Mouse (Mus musculus) spleen, postnatal 4 days (tissue): ENCODE measurements around the gene Il12rb1.

Experiments
- DNase-seq, 2 experiments: peaks; one replicate each; pipeline ENCODE4 v3.0.0; 2022; ENCODE audit warnings: low spot score in 2 of 2

Gene Il12rb1

DNA sequence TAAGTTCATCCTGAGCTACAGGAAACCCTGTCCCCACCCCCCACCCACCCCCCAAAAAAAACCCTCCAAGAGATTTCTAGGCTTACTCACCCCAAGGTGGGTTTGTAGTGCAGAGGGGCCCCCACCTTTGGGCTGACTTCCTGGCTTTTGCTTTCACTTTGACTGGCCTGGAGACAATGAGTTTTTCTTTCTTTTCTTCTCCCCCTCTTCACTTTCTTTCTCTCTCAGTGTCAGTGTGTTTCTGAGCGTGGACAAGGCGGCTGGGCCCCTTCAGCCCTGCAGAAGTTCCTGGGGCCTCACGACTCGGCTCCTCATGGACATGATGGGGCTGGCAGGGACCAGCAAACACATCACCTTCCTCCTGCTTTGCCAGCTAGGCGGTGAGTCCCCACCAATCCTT is at the start of gene Il12rb1:
TSS of gene Il12rb1 (plus strand) at position 211 of the 400 bp plus-strand sequence.
- no peak for DNase-seq

DNA sequence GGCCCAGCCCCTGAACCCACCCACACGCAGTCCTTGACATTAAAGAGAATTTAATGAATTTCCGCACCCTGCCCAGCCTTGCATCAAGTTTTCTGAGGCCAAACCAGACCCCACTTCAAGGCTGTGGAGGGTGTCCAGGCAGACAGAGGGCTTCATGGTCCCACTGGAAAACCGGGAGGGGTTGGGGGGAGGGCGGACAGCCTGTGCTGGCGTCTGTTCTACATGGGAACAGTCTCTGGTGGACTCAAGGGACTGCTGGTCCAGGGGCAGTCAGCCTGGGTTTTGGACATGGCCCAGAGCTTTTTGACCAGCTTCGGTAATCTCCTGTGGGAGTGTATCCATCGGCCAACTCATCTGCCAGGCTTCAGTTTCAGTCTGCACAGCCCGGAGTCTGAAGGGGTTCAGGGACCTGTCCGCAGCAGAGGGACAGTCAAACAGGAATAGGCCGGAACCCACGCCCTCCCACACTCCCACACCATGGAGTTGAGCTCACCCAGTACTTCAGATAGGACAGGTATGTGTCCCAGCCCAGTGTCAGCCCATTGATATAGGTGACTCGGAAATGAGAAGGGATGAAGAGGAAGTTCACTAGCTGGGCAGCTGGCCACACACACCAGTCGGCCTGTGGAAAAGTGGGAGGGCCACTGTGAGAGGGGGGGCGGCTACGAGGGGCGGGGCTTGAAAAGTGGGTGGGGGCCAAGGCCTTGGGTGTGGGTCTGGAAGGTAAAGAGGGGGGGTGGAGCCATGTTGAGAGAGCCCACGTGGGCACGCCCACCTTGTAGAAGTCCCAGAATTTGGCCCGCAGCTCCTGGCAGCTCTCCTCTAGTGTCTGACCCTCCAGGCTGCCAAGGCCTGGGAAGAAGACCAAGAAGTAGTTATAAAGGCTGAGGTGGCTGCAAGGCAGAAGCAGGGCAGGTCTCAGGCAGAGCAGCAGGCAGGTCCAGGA is 49.4 kb upstream of the Il12rb1 start:
- no peak for DNase-seq

DNA sequence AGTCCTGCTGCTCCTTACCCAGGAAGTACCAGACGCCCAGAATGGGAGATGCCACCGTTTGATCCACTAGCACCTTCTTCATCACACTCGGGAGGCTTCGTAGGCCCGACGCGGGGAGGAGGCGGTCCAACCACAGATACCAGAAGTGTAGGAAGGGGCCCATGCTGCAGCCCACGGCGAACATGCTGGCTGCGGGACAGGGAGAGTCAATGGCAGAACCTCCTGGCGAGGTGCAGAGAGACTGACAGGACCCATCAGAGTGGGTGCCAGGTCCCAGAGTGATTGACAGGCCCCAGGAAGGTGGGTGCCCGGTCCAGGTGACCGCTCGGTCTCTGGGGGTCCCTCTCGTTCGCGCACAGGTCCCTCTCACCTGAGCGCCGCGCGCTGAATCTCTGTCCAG is 47.9 kb upstream of the Il12rb1 start:
- no peak for DNase-seq

DNA sequence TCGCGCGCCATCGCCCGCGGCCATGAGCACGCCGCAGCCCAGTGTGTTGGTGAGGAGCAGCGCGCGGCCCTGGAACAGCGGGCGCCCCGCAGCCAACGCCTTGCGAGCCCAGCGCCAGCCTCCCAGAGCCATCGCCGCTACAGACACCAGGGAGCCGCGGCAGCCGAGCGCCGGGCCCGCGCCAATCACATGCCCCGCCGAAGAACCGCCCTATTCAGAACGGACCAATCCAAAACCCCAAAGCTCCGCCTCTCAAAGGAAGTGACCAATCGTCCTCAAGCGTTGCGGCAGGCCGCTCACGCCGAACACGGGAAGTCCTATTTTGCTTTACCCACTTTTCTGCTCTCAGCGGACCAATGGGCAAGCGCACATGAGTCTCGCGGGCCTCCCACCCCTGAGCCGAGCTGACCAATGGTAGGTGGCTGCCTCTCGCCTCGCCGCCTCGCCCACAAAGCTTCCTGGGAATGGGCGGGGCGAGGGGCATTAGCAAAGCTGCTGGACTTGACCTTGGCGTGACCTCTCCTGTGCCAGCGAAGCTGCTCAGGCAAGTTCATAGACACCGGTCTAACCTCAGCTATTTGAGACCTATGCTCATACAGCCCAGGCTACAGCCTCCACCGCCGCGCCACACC is 47.4 kb upstream of the Il12rb1 start, which contains the start of gene Mpv17l2:
TSS of gene Mpv17l2 (minus strand) at position 172 of the 632 bp plus-strand sequence.
- peak; percentile 95 for DNase-seq

DNA sequence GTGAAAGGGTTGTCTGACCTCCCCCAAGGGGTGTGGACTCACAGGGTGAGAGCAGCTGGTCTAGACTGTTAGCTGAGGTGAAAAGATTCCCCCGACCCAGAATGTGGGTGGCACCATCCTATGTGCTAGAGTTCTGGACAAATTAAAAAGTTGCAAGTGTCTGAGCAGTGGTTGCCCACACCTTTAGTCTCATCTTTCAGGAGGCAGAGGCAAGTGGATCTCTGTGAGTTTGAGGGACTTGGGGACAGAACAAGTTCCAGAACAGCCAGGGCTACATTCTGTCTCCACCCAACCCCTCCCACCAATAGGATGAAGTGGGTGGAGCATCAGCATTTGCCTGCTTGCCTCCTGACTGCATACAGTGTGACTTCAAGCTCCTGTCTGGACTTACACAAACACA is 46.1 kb upstream of the Il12rb1 start:
- DNase-seq, result peak in 1 of 2 experiments; percentile 66

DNA sequence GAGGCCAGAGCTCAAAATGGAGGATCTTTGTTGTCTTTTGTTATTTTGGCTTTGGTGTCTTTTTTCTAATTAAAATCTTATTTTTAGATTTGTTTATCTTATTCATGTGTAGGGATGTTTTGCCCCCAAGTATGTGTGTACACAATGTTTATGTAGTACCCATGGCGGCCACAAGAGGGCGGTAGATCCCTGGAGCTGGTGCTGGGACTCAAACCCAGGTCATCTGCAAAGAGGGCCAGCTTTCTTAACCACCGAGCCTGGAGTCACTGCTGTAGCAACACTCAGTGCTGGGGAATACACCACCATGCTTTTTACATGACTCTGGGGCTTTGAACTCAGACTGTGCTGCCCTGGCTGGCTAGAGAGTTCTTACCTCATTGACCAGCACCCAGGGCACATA is 44.9 kb upstream of the Il12rb1 start:
- peak; percentile 83 to 95 for DNase-seq

DNA sequence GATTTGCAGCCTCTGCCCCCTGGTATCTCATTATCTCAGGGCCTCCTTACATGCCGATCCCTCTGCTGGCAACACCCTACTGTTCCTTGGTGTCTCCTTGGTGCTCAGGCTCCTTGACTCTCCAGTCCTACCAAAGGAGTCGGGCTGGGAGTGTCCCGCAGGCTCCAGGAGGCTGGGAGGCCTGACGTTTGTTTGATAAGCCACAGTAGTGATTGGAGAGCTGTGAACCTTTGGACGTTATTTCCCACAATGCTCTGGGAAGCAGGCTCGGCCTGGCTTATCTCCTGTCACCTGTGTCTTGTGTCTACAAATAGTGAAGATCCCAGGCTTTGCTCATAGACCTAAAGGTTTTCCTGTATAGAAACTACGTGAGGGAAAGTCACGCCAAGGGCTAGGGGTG is 44.2 kb upstream of the Il12rb1 start:
- DNase-seq, result peak in 1 of 2 experiments; percentile 68

DNA sequence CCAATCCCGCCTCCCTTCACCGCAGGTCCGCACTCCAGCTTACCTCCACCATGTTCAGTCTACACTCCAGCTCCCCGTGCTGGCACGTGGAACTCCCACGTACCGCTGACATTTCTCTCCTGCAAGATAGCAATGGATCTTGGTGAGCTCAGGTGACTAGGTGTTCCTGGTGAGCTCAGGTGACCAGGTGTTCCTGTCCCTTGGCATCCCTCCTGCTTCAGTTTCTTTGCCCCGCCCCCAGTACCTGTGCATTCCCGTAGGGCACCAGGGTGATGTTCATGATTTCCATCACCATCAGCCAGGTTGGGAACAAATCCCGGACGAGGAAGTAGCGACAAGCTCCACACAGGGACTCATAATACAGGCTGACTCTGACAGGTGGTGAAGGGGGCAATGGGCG is 43.6 kb upstream of the Il12rb1 start:
- no peak for DNase-seq

DNA sequence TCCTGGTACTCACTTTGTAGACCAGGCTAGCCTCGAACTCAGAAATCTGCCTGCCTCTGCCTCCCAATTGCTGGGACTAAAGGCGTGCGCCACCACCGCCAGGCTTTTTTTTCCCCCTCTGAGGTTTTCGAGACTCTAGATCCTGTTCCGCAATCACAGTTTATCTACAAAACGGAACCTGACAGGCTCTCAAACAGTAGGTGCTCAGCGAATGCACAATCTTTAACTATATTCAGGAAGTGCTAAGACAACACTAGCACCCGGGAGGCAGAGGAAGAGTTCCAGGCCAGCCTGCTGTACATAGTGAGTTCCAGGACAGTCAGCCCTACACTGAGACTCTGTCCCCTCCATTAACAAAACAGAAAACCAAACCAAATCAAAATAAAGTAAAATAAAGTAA is 42.9 kb upstream of the Il12rb1 start:
- no peak for DNase-seq

DNA sequence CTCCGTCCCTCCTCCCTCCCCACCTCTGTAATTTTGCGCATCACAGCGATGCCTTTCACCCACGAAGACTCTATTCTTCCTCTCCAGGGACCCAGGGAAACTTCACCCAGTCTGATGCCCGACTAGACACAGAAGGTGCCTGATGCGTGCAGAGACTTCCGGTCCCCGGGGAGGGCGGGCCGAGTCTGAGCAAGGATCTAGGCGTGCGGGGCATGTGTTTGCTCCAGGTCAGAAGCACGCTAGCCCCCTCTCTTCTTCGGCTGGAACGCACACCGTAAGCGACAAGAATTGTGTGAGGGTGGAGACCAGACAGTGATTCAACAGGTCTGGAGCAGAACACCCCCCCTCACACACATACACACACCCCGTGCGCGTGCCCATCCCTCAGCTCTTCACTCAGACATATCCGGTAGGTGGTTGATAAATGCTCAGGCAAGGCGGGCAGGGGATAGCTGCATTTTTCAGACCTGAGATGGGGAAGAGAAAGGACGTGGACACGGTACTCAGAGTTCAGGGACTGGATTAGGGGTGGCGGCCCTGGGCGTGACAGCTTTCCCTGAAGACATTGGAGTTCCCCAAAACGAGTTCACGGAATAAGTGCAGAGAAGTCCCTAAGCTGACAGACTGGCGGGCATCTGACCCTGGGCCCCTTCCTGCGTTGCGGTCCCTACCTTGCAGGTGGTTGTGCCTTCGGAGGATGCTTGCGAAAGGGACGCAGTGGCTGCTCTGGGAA is 42.2 kb upstream of the Il12rb1 start:
- peak; percentile 74 to 86 for DNase-seq

DNA sequence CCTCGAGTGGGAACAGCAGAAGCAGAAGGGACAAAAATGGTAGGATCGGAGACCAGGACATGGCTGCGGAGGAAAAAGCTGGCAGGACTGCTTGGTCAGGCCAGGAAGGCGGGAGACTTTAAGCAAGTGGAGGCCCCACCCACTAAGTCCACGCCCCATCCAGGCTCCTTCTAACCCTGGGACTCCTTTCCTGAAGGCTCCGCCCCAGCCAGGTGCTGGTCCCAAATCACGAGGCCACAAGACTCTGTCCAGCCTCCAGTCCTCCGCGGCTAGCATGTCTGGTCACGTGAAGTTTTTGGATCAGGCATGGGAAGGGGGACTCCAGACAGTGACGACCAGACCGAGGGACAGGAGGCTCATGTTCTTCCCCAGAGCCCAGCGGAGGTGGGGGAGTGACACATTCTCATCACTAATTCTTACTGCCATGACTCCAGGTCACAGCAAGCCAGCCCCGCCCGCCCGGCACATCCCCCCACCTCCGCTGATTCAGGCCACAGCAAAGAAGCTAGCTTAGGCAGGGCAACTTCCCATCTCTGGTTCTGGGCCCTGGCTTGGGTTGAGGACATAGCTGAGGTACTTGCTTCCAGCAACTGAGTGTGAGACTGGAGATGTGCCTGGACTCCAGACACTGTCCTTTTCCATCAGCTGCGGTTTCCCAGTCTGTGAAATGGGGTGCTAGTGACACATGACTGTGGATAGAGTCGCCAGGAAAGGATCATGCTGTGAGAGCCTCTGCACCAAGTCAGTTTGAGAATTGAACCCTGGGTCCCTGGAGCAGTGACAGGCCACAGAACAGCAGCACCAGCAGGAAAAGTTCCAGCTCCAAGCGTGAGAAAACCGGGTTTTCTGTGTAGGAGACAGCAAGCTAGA is 41.4 kb upstream of the Il12rb1 start:
- DNase-seq, result peak; percentile 78 to 84

DNA sequence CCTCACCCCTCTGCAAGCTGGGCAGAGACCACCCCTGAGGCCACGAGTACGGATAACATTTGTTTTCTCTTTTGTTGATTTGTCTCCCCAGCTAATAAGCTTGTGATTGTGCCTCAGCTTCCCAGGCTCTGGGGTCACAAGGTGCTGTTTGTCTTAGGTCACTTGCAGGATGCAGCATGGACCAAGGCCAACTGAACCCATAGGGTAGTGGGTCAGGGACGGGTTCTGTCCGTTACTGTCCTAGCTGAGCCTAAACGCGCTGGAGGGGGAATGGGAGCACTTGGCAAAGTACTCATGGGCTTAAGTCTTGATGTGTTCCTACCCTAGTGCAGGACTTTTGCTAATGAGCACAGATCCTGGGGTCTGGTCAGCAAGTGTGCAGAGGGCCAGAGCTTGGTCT is 40.7 kb upstream of the Il12rb1 start:
- no peak for DNase-seq

DNA sequence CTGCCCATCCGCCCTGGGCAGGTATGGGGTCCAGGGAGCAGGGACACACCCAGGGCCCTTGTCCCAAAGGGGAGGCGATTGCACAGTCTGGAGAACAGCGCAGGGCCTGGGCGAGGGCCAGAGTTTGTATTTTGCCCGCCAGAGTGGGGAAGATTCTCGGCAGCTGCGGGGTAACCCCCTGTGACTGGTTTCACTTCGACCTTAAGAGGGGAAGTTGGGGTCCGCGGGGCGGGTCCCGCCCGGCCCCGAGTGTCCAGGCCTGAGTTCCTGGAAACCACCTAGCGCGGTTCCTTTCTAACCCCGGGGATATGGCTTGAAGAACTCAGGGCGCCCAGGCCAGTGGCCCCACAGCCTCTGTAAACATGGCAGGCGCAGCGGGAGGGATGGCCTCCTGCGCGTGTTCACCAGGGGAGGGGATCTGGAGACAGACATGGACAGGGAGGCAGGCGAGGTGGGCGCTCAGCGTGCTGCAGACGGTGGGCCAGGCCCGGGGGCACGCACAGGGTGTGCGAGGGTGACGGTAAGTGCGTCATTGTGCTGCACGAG is 39.9 kb upstream of the Il12rb1 start:
- peak in 1 of 2 experiments; percentile 71 for DNase-seq

DNA sequence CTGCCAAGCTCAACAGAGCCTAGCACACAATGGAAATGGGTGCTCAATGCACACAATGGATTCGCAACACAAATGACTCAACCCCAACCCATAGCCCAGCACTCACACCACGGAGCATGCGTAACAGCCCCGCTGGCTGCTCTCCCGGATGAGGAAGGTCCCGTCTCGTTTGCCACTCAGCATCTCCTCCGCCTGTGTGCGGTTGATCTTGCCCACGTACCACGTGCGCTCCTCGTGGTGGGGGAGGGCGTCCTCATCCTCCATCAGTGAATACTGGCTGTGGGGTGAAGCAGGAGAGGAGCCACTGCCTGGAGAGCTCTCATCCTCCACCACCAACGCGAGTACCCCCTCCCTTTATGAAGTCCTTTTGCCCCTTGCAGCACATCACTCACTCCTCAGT is 39.3 kb upstream of the Il12rb1 start:
- DNase-seq, result no peak

DNA sequence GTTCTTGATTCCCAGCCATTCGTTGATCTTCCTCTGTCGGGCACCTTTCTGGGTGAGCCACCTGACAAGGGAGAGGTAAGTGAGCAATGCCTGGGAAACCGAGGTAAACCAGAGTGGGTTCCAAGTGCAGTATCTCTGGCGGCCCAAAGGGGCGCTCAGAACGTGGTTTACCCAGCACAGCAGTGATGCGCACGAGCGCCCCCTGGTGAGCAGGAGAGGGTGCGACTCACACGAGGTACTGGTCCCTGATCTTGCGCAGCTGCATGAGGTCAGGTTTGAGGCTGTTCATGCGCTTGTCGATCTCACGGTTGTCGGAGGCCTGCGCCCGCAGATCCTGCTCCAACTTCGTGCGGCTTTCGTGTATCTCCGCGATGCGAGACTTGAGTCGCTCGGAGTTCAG is 38.9 kb upstream of the Il12rb1 start:
- peak; percentile 98 to 100 for DNase-seq

DNA sequence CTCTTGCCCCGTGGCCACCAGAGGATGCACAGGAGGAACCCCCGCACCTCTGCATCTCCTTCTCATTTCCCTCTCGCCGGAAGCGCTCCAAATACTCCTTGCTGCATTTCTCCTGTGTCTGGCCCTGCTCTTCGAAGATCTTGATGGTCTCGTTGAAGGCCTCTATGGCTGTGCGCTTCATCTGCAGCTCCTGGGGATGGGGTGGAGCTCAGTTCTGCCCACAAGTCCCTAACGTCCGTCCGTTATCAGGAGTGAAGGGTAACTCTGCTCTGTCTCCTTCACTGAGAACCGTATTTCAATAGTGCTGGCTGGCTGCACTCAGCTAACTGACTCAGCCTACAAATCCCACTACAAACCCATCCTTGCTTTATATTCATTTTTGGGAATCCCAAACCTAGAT is 38.4 kb upstream of the Il12rb1 start:
- DNase-seq, result no peak

DNA sequence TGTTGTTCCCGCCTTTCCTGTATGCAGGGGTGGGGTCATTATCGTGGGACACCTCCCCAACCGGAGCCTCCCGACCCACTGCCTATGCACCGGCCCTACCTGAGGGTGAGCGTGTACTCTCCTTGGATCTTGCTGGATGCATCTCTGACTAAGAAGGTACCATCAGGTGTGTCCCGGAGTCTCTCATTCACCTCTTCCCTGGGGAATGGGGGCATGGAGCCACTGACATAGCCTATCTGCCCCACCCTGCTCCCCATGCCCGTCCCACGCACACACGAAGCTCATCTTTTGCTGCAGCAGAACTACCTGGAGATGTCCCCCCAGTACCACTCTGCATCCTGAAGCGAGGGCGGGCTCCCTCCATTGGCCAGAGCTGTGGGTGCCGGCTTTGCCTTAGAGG is 37.5 kb upstream of the Il12rb1 start:
- DNase-seq, result no peak

DNA sequence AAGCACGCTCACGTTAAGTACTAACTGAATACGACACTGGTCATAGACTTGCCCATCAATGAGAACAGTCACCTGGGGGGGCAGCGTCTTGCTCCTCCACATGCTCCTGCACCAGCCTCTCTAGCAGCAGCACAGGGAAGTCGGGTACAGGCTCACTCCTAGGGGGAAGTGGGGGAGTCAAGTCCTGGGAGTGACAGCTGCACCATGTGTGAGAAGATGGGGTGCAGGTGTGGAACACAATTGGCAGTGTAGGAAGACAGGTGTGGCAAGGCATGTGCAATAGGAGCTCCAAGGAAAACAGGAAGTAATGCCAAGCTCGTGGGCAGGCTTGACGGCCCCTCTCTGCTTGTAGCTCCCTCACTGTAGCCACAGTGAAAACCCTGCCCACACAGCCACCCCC is 37.0 kb upstream of the Il12rb1 start:
- no peak for DNase-seq

DNA sequence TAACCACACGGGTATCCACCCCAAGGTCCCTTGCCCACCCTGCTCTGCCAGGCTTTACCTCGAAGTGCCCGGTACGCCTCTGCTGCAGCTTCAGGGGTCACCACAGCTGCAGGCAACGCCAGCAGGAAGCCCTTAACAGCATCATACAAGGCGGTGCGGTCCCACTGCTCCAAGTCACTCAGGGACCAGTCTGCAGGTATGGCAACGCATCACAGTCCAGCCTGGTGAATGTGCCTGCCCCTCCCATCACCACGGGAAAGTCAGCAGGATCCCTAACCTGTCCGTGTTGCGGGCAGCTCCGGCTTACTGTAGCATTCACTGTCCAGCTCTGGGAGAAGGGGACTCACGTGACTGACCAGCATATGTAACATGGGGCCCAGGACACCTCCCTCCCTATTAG is 36.2 kb upstream of the Il12rb1 start:
- DNase-seq, result no peak

DNA sequence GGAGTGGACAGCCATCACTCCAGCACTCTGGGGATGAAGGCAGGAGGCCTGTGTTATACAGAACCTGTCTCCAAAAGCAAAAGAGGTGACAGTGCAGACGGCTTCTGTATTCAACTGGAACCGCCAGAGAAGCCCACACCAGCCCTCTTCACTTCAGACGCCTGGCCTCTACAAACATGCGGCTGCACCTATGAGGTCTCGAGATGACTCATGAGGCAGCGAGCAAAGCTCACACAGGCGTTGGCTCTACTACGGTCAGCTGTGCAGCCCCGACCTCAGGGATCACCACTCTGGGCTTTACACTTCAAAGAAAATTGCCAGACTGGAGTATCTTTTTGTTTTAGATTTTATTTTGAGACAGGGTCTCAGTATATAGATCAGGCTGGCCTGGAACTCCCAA is 35.4 kb upstream of the Il12rb1 start:
- DNase-seq, result no peak

DNA sequence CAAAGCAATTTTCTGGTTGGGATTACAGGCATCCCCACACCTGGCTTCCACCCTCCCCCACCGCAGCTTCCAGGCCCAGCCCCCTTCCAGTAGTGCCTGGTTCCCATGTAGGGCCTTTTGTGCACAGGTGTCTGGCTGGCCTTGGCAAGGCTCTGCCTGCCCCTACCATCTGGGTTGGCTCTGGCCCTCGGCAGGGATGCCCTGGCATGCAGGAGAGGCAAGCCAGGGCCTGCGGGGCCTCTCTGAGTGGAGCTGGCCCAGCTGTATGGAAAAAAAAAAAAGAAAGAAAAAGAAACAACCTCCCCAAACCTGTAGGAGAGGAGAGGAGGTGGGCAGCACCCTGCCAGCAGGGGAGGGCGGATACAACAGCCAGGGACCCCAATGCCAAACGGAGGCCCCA is 34.8 kb upstream of the Il12rb1 start:
- DNase-seq, result no peak
